Mouse (Mus musculus): Measurements from ENCODE around the gene Stox2.

The Stox2 gene

DNA sequence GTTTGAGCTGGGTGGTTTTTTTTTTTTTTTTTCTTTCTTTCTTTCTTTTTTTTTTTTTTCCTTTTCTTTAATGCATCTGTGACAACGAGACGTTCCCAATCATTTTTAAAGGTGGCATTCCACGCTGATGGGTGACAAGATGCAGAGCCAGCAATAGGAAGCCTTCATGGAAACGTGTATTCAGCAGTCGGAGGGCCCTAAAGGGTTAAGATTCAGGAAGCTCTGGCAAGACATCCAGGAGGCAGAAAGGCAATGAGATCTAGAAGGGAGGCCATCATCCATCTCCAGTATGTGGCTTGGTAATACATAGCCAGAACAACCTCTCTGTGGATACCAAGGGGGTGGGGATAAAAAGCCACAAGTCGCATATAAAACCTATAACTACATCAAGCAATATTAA is 156.5 kb downstream of the Stox2 start:
- peak; percentile 72 for DNase-seq (ENCODE audit: low spot score)

DNA sequence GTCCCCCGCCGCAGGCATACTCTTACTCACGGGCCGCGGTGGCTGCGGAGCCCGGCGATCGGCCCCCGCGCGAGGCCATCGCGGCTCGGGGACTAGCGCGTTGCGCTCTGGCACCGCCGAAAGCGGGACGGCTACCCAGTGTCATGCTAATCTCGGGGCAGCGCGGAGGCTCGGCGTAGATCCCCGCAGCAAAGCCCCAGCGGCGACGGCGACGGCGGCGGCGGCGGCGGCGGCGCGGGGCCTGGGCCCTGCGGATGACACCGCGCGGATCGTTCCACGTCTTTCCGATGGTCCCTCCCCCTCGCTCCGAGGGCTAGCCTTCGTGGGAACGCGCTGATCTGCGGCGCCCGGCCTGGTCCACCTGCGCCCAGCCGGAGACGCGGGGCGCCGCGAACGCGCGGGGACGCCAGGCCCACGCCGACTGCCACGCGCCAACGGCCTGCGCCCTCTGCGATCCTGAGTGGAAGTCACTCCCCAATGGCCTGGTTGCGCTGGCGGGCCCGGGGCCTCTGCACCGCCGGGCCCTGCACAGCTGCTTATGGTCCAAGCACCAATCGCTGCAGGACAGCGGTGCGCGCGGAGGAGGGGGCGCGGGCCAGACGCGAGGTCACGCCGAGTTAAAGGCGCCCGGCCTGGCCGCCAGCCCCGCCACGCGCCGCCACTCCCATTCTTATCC is 157.2 kb downstream of the Stox2 start:
- peak; percentile 92 for DNase-seq (ENCODE audit: low spot score)

DNA sequence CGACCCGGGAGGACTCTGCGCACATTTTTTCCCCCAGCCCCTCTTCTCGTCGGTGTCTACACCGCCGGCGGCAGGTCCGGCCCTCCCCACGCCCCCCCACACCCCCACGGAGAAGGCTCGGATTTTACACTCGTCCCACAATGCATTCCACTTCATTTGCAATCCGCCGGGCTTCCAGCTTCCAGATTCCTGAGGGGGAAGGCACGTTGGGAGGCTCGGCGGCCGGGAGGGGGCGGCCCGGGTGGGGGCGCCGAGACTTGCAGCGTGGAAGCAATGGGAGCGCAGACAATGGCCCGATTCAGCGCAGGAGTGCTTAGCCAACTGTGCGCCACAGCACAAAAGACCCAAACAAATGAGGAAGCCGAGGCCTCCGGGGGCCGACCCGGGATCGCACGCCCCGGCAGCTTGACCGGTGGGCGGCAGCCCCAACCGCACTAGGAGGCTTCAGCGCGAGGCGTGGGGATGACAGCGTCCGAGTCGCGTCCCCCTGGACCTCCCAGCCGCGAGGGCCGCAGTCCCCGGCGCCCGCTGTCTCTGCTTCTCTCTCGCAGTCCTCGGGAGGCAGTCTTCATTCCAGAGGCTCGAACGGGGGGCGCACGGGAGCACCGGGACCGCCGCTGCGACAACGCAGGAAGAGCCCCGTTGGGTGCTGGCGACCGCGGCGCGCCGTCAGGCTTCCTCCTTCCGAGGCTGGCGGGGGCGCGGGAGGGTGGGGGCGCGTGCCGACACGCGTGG is 157.9 kb downstream of the Stox2 start:
- peak; percentile 76 for DNase-seq (ENCODE audit: low spot score)

DNA sequence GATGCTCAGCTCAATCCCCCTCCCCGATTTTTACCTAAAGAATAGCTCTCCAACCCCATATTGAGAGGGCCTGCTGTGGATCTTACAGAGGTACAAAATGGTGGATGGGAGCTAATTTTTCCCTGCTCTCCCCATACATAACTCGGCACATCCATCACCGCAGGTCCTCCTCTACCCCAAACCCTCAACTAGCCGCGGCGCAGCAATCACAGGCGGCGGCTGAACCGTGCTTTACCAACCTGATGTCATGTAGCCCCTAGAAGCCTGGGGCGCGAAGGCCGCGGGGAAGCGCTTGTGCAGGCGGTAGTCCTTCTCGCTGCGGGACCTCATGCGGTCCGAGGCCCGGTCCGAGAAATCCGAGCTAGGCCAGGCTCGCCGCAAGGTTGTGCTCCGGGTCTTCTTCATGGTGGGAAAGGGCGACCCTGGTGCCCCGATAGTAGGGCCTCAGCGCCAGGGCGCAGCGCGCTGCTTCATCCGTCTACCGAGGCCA is 158.5 kb downstream of the Stox2 start:
- DNase-seq (ENCODE audit: low spot score), result peak; percentile 66

DNA sequence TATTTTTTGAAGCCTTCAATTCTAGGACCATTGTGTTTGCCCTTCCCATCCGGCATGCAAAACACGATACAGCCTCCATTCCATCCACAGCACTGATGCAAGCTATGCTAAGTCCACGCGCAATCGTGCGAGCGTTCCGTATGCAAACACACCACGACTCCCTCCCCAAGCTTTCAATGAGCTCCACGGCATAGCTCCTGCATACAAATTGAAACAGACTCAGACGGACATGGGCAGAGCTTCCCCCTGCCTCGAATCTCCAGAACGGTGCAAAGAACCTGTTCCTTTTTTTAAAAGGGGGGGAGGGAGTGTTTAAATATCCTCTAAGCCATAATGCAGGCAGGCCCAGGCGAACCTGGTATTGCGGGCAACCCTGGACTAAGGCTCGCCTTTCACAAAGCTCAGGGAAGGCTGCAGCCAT is 159.0 kb downstream of the Stox2 start:
- DNase-seq (ENCODE audit: low spot score), result peak; percentile 52

DNA sequence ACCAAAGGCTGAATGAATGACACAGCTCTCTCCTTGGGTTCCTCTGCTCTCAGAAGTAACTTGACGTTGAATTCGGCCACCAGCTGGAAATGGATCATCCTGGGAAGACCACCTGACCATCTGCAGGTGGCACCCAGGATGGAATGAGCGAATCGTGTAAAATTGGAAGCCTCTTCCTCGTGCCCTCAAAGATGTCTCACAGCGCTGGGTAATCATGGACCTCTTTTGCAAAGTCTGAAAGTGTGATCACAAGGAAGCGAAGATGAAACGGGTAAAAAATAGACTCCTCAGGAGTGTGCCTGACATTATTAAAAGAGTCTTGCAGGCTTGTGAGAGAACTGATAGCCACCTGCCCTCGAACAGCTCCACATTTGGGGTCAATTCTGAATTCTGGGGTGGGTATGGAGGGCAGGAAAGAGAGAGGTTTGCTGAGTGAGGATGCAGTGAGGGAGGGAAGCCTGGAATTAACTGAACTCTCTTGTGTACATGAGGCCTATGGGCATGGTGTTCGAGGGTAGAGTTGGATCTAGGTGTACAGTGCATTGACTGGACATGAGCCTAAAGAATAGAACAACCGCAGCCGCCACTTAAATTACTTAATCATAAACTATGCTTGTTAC is 160.0 kb downstream of the Stox2 start:
- no peak for DNase-seq (ENCODE audit: low spot score)

DNA sequence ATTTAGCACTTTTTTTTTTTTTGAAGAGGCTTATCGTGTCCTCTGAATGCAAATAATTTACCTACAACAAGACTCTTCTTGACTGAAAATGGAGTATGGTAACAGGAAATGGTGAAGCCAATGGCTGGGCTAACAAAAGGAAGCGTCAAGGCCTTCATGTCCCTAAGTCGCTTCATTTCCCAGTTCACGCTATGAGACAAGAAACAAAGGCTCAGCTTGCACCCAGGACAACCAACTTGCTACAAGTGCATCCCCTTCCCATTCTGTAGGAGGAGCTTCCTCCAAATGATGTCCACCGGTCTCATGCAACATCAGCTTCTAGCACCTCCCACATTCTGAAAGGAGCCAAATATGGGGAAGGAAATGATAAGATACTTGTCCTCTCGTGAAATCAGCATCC is 160.7 kb downstream of the Stox2 start:
- peak; percentile 49 for DNase-seq (ENCODE audit: low spot score)

DNA sequence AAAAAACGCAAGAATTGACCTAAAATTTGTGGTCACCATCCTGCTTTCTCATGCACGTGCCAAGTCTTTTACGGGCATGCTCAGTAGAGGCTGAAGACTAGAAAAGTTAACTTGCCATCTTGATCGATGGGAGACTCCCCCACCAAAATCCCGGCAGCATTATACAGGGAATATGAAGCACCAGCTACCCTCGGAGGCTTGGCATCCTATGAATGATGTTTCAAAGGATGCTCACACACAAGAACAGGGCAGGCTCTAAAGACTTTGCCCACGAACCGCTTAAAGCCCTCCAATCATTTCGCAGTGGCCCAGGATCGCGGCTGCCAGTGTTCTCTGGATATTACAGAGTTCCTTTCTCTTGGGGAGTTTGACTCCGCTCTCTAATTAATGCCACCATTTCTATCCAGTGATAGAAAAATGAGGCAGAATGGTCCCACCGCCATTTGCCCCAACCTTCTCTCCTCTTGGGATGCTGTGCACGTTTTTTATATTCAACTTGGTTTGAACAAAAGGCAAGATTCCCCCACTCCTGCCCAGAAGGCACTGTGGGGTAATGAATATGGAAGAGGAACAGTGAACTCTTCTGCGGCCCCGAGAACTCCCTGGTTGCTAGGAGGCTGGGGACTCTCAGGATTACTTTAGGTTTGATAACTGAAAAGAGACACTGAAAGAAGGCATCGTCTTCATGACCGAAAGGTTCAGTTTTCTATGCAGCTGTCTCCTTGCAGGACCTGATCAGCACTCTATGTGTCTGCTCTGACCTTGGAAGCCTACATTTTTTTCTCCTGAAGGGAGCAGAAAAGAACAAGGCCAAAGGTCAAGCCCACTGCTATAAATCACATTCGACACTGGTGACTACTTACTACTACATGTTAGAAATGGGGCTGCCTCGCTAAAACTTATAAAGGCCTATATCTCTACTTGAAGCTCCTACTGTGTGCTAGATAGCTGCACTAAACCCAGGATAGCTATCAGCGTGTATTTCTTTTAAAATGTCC is 161.5 kb downstream of the Stox2 start:
- DNase-seq (ENCODE audit: low spot score), result peak; percentile 86

DNA sequence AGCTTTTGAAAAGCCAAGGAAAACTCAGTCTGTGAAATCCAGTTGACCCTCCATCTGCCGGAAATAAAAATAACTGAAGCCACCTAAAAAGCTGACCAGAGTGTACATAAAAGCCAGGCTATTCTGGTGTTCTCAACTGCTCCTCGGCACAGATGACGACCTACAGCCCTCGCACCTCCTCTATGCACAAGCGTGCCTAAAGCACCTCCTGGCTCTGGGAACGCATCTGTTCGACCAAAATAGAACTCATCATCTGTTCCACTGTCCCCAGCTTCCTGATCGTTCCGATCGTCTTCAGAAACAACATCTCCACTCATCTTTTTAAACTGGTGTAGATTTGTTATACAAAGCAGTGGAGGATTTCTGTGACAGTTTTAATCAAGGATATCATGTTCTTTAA is 166.3 kb downstream of the Stox2 start:
- DNase-seq (ENCODE audit: low spot score), result no peak

DNA sequence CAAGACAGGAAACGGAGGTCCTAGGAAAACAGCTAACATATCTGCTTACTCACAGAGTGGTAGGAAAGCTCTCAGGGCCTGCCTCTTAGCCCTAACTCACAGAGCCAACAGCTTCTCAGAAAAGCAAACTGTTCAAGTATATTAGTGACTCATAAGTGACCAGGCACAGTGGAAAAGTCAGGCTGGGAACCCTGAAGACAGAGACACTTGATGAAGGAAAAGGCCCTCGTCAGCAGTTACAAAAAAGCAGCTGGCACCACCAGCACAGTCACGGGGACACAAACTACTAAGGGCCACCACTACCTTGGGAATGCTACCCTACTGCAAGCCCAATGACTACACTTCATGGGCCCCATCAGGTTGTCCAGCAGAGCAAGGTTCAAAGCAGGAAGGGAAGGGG is 168.0 kb downstream of the Stox2 start:
- DNase-seq (ENCODE audit: low spot score), result no peak

DNA sequence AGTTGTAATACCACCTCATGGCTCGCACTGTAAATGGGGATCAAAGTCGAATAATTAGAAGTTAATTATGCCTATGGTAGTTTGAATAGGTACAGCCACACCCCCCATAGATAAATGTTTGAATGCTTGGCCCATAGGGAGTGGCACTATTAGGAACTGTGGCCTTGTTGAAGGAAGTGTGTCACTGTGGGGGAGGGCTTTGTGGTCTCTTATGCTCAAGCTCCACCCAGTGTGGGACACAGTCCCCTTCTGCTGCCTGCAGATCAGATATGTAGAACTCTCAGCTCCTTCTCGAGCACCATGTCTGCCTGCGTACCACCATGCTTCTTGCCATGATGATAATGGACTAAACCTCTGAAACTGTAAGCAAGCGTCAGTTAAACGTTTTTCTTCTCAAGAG is 177.2 kb downstream of the Stox2 start:
- no peak for DNase-seq (ENCODE audit: low spot score)

DNA sequence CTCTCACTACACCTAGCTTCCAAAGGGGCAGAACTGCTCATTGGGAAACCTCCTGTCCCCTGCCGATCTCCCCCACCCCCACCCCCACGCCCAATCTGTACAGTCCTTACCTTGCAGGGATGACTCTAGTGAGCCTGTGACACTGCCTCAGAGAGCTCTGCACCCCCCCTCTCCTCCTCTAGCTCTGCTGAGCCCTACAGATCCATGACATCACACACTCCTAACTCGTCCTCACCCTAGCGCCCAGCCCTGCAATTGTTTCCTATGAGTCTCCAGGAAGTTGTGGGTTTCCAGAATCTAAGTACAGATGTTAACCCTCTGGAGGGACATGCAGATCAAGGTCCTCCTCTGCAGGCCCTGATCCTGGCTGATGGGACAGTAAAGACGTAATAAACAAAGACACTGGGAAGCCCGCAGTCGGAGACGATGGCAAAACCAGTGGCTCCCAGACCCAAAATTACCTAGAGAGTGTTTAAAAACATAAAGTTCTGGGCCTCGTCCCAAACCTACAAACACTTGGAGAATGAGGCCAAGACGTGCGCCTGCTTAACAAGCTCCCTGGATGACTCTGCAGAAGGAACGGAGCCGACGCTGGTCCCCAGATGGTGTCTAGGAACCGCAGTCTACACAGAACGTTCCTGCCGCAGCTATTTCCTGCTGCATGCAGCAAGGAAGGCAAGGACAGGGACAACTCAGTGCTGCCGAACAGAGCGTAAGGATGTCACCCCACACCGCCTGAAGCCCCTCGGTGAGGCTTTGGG is 177.9 kb downstream of the Stox2 start:
- DNase-seq (ENCODE audit: low spot score), result no peak

DNA sequence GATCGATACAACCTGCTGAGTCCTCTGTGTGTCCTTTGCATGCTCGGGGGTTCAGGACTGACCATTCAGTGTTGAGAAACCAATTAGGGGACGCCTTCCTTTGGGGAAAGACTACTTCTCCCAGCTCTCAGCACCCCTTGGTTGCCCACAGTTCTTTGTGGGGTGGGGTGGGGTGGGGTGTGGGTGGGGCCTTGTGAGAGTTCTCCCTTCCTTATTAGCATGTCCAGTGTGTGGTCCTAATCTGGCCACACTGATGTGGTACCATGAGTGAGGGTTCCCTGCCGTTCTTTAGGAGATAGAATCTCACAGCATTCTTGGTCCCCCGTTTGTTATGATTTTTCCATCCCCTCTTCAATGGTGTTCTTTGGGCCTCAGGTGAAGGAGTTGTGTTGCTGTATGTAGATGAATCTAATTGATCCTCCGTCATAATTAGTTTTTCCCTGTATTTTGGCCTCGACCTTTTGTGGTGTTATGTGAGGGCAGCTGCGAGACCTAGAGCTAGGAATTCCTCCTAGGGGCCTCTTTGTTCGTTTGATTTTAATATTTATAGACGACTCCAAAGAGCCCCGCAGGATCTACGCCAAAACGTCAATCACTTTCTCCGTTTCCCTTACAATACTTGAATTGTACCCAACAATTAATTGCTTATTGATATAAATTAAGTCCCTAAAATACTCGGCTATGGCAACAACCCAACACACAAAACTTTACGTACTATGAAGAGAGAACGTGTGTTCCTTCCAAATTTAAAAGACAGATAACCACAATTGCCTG is 182.9 kb downstream of the Stox2 start:
- DNase-seq (ENCODE audit: low spot score), result no peak

DNA sequence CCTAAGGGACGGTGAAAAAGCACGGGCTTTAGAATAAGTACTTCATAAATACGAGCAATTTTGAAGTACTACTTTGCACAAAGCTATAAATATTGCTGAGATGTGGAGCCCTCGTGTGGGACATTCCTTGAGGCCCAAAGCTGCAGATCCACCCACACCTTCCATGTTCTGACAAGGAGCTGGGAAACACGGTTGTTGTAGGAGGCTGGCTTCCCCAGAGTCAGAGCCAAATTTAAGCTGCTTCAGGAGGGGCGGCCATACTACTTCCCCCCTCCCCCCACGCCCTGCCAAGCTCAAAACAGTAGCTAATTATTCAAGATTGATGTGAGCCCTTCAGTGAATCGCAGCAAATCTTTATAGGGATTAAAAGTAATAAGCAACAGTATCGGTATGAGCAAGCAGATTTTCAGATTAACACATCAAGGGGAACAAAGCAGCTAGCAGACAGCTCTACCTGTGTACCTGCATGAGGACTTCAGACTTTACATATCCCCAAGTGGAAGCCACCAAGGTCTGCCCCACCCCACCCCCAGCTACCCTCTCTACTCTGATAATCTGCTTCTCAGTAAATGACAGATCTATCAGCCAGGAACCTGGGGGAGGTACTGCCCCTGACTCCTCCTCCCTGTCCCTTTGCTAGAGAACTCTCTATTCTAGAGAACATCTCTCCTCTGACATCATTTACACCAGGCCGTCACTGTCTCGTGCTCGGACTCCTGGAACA is 185.2 kb downstream of the Stox2 start:
- no peak for DNase-seq (ENCODE audit: low spot score)

DNA sequence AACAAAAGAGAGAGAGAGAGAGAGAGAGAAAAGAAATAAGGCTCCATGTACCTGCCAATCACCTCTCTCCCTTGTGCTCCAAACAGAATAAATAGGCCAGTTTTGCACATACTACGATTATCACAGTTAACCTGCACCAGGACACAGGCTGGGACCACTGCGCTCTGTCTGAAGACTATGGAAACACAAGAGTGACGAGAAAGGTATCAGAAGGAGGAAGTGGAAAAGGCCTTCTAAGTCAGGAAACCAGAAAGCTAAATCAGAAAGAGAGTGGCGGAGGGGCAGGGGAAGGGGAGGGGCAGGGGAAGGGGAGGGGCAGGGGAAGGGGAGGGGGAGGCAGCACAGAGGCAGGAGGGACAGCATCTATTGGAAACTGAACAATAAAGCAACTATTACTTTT is 195.3 kb downstream of the Stox2 start:
- no peak for DNase-seq (ENCODE audit: low spot score)

DNA sequence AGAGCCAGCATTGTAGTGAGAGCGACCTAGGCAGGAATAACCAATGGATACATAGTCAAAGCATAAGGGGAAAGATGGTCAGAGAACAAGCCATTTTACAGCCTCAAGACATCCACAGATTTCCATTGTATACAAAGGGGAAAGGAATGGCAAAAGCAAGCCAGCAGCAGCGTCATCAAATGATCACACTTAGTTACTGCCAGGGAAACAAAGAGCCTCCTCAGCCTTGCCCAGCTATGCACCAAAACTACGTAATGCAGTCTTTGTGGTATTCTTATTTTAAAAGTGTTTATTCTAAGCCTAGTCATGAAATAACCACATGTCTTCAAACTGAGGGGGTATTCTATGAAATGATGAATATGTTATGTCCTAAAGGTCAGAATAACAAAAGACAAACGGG is 201.0 kb downstream of the Stox2 start:
- DNase-seq (ENCODE audit: low spot score), result no peak

DNA sequence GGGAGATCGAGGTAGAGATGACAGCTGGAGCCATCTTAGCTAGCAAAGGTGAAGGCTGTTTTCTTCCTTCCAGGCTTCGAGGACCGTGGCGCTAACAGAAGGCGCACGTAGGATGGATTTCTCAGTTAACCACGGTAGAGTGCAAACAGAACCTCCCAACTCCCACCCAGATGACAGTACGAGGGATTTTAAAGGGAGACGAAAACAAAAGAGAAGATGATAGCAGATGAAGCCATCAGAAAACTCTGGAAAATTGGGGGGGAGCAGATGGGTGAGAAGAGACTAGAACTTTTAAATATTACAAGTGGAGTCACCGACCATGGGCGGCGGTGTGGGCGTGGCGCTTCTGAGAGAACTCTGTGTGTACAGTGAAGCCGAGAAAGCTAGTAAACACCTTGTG is 202.0 kb downstream of the Stox2 start:
- DNase-seq (ENCODE audit: low spot score), result no peak

DNA sequence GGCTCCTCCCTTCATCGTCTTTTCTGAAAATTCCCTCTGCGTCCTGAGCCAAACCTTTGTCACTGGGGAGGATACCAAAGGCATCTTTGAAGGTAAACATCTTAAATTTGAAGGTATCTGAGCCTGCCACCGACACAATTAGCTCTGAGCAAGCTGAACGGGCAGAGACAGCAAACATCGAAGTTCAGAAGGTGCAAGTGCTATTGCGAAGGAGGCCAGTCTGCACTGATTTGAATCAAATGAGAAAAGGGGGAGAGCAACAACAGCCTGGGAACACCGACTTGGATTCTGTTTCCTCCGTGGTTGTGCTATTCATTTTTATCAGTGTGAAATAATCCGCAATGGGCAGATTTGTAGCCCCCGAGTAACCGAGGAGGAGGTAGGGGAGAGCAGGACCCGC is 202.5 kb downstream of the Stox2 start:
- no peak for DNase-seq (ENCODE audit: low spot score)

DNA sequence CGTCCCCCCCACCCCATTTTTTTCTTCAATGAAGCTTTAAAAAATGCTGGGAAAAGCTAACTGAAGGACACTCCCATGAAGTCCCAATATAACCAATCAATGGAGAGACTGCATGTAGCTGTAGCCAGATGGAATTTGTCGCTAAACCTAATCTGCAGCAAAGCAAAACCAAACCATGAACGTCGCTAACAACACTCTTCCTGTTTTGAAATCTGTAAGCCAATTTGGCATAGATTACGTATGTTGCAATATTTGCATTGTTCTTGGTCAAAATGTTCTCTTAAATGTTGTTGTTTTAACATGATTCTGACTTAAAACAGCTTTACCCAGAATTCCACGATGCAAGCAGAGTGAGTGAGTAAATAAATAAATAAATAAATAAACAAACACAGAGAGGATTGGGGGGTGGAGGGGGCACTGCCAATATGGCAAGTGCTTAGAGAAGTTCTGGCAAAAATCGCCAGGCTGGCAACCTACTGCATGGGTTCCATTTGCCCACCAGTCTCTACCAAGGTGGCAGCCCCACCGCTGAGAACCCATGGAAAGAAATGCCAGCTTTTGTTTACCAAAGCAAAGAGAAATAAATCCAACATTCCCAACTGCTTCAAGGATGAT is 203.0 kb downstream of the Stox2 start:
- DNase-seq (ENCODE audit: low spot score), result peak; percentile 45

All from embryo, embryonic 10 days (tissue).